Mouse (Mus musculus): ENCODE measurements around the gene Tmem94.

Tmem94 gene

GRCm38 (mm10) chr11:115766356-115766943 is 1.2 kb downstream of the Tmem94 start:
- peak; percentile 66 for DNase-seq (ENCODE audit: low read depth, low spot score)

DNA sequence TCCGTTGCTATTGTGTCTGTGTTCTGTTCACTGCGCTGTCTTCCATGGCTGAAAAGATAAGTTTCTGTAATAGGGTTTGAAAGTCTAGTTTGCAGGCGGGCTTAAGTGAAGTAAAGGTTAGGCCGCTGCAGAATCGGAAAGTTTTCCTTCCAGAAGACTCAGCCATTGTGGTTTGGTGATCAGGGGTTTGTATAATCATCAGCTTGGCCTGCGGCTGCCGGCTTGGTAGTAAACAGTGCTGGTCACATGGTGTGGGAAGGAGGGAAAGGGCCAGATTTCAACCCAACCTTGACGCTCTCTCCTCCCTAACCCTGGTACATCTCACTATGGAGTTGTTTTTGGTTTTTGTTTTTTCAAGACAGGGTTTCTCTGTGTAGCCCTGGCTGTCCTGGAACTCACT is 1.7 kb downstream of the Tmem94 start:
- DNase-seq (ENCODE audit: low read depth, low spot score): no peak

DNA sequence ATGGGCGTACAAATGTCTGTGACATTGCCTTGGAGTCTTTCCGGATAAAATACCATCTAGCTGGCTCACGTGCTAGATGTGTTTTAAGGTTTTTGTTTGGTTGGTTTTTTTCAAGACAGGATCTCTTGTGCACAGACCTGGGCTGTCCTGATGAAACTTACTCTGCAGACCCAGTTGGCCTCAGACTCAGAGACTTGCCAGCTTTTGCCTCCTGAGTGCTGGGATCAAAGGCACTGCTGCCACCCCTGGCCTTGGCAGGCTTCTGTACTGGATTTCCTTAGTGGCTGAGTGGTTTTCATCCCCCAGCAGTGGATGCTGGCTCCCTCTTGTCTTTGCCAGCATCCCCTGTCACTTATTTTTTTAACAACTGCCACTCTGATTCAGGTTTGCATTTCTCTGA is 3.7 kb downstream of the Tmem94 start:
- DNase-seq (ENCODE audit: low read depth, low spot score): no peak

- no peak for DNase-seq (ENCODE audit: low read depth, low spot score)
Measured at GRCm38 (mm10) chr11:115774653-115775052, 9.4 kb downstream of the Tmem94 start.

DNA sequence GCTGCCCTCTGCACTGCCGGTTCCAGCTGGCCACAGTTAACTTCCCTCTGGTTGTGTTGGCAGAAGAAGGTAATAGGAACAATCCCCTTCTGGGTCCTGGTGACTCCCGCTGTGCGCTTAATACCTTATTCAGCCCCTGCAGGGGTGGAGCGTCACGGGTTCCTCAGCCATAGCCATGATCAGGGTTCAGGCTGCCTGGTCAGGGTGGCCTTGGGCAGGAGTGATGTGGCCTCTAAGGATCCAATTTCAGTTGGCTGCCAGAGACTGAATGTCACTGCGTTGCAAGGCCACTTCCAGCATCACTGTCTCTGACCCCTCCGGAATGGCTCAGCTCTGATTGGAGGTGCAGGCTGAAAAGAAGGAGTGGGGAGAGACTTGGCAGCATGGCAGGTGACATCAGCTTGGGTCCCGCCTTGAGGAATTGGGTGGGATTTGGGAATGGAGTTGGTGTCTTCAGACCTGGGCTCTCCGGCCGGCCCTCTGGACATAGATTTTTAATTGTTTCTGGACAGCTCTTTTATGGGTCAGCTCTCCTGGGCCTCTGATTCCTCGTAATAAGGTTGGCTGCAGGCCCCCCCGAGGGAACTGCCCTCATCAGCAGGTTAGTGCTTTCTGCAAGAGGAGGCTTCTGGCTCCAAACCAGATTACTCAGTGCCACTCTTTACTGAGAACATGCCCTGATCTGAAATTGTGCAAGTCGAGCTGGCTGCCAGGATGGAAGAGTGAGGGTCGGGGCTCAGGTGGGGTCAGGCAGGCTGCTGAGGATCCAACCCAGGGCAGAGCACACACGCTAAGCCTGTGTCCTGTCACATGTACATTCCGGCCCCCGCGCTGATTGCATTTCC is 10.8 kb downstream of the Tmem94 start:
- DNase-seq (ENCODE audit: low read depth, low spot score): peak; percentile 87

GRCm38 (mm10) chr11:115776954-115777353 is 11.7 kb downstream of the Tmem94 start:
- DNase-seq (ENCODE audit: low read depth, low spot score): no peak

GRCm38 (mm10) chr11:115777487-115778335 is 12.5 kb downstream of the Tmem94 start:
- DNase-seq (ENCODE audit: low read depth, low spot score): no peak

- DNase-seq (ENCODE audit: low read depth, low spot score): peak; percentile 77
Measured at GRCm38 (mm10) chr11:115779038-115779571, 13.9 kb downstream of the Tmem94 start.

DNA sequence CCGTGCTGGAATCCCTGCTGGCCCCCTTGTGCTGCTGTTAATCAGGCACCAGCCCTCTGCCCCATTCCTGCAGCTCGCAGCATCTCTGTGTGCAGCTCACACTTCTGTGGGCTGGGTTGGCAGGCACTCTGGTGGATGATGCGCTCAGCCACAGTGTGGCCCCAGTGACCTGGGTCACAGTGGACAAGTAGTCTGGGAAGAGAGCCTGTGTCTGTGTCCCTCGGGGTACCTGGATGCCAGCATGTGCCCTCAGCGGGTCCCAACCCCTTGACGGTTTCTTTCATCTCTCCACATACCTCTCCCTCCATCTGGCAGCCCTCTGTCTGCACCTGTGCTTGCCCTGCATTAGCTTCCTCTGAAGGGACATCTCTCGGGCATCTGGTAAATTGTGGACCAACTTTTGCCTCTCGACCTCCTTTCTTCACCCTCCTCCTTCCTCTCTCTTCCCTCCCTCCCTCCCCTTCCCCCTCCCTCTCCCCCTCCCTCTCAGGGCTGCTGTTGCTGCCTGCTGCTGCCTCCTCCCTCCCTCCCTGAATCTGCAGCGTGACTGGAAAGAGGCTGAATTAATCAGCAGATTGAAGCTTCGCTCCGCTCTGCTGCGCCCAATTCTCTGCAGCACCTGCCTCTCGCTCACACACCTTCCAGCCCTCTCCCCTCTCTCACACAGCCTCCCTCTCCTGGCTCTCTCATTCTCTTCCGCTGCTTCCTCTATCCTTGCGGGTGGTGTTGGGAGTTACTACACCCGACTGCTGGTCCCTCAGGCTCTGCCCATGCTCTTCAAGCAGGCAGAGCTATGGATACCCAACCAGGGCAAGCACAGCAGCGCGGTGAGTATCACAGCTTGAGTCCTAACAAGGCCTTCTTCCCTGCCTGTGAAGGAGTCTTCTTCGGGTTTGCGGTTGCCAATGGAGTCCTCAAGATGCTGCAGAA is 15.2 kb downstream of the Tmem94 start:
- no peak for DNase-seq (ENCODE audit: low read depth, low spot score)

DNA sequence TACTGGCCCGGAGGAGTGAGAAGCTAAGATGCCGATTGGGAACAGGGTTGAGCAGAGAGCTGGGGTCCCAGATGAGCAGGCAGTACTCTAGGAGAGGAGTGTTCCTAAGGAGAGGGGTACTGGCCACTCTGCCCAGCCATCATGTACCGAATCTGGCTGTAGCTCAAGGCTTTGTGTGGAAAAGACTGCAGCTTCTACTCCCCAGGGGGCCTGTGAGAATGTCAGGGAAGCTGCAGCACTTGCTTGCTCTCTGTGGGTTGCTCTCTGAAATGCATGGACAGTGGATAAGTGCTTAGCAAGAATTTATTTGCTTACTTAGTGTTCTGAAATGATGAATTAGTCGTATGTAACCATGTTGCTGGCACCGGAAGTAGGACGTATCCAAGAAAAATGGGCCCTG is 21.2 kb downstream of the Tmem94 start:
- no peak for DNase-seq (ENCODE audit: low read depth, low spot score)

GRCm38 (mm10) chr11:115789787-115790186 is 24.6 kb downstream of the Tmem94 start:
- no peak for DNase-seq (ENCODE audit: low read depth, low spot score)

- DNase-seq (ENCODE audit: low read depth, low spot score): no peak
Measured at GRCm38 (mm10) chr11:115791919-115792318, 26.7 kb downstream of the Tmem94 start.

- DNase-seq (ENCODE audit: low read depth, low spot score): no peak
Measured at GRCm38 (mm10) chr11:115792353-115792752, 27.1 kb downstream of the Tmem94 start.

DNA sequence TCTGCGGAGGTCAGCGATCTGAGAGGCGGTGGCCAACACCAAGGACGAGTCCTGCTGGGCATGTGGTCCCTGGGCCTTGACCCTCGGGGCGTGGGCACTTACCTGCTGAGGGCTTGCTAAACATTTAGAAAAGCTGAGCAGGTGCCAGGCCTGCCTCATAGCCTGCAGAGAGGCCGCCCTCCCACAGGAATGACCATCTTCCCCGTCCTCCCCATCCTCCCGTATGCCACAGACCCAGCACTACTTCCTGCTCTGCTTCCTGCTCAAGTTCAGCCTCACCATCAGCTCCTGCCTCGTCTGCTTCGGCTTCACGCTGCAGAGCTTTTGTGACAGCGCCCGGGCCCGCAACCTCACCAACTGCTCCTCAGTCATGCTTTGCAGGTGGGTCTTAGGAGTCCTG is 31.7 kb downstream of the Tmem94 start:
- no peak for DNase-seq (ENCODE audit: low read depth, low spot score)

DNA sequence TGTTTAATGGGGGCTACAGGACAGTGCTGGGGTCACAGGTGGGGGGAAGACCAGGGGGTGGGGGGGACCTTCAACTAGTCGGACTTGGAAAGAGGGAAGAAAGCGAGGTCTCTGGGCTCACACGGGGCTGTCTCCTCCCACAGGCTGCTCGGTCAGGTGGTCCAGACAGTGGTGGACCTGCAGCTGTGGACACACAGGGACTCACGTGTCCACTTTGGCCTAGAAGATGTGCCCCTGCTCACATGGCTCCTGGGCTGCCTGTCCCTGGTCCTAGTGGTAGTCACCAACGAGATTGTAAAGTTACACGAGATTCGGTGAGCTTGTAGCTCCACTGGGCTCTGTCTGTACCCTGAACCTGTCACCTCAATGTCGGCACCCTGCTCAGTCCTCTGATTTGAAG is 32.4 kb downstream of the Tmem94 start:
- DNase-seq (ENCODE audit: low read depth, low spot score): no peak

DNA sequence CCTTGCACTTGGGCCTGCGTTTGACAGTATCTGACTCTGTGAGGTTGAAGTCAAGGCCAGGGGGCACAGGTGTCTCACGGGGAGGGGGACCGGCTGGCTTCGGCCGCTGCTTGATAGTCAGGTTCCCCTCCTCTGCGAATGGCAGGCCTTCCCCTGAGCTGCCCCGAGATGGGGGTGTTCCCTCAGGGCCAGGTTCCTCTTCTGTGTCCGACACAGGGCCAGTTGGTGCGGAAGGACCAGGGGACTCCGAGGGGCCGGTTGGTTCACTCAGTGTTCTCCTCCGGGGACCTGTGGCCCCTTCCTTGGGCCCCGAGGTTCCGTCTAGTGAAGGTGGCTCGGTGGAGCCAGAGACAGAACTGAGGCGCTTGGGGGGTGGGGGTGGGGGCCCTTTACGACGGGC is 35.7 kb downstream of the Tmem94 start:
- no peak for DNase-seq (ENCODE audit: low read depth, low spot score)

DNA sequence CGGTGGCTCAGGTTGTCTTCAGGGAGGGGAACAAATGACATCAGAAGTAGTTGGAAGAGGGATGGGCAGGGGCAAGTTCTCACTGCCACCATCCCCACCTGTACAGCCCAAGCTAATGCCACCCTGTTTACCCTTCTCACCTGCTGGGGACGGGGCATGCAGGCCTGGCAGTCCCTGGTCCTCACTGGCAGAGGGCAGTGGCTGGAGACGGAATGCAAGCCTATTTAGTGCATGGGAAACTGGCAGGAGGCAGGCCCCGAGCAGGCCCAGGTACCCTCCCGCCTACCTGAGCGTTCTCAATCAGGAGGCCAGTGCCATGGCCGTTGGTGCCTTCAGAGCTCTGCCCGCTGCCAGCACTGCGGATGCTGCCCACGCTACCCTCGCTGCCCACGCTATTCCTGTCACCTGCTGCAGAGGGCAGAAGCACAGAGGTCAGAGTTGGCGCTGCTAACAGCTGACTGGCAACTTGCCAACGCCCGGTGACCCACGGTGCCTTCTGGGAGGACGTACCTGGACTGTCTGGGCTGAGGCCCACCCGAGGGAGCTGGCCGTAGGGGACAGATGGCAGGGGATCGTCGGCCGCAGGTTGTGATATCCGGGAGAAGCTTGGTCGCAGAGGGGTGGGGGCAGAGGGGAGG is 38.0 kb downstream of the Tmem94 start:
- no peak for DNase-seq (ENCODE audit: low read depth, low spot score)

DNA sequence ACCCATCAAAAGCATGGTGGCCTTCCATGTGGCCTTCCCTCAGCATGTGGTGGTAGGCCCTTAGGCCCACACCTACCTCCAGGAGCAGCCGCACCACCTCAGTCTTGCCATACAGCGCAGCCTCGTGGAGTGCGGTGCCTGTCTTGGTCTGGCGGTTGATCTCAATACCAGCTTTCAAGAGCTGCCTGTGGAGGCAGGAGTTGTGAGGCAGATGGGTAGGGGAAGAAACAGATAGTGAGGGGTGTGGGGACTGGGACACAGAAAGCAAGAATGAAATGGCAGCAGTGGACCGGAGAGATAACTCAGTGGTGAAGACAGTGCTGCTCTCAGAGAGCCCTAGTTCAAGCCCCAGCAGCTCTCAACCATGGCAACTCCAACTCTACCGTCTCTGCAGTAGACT is 39.8 kb downstream of the Tmem94 start:
- DNase-seq (ENCODE audit: low read depth, low spot score): no peak

- no peak for DNase-seq (ENCODE audit: low read depth, low spot score)
Measured at GRCm38 (mm10) chr11:115806154-115806553, 40.9 kb downstream of the Tmem94 start.

DNA sequence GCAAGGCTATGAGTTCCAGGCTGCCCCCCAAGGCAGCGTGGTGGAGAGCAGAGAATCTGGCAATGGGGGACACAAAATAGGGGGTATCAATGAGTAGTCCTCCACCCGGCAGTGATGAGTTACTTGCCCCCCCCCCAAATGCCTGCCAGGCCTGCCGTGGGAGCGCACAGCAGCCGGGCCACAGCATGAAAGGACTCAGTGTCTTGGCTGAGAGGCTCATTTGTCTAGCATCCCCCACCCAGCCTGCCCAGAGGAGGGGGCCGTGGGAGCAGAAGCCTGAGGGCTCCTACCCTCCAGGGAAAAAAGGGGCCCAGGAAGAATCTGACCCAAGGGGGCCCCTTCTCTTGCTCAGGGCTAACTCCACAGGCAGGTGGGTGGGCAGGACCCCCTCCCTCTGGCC is 42.1 kb downstream of the Tmem94 start:
- no peak for DNase-seq (ENCODE audit: low read depth, low spot score)

DNA sequence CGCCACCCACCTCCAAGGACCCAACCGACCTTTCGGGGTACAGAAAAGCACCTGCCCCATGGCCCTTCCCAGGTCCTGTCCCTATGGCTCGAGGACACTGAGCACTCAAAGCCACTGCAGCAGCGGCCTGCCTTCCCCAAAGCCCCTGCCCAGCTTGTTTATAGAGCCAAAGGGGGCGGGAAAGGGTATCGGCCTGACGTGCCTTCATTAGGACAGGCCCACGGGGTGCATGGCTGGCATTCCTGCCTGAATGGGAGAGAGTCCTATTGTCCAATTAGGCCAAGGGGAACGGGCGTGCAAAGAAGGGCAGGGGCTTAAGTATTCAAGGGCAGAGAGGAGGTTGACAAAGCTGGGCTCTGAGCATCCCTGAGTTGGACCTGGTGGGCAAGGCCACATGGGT is 42.7 kb downstream of the Tmem94 start:
- no peak for DNase-seq (ENCODE audit: low read depth, low spot score)
